Mouse (Mus musculus) ES-E14 (cell line): ENCODE results near the gene Txn1. TPM values are rescaled to one million over a fixed set of nuclear protein-coding genes. Genes with fewer than 3 reads are reported as not detected.

Experiments
- DNase-seq: peaks from one replicate; pipeline ENCODE4 v3.0.0-alpha.2; 2013; ENCODE audit warnings: low read depth, low spot score
- H3K27ac ChIP-seq: 2 replicates; pipeline ENCODE4 v1.5.1; 2012; ENCODE audit warnings: low read depth, mild to moderate bottlenecking, low read length, moderate library complexity, mixed read lengths; ENCODE audit not compliant: poor library complexity, insufficient read depth, severe bottlenecking
- H3K36me3 ChIP-seq: 2 replicates; pipeline ENCODE4 v1.6.1; 2012; ENCODE audit warnings: mild to moderate bottlenecking, low read length, moderate library complexity, mixed read lengths; ENCODE audit not compliant: control insufficient read depth, poor library complexity, insufficient read depth, severe bottlenecking
- H3K4me1 ChIP-seq, 2 experiments: fragments of 150-350 bp in 1 of 2; sonication (generic) in 1 of 2; 2 replicates each; pipeline ENCODE4 v1.6.1; 2012; ENCODE audit warnings: low read length in 2 of 2, mild to moderate bottlenecking in 1 of 2, mixed read lengths in 1 of 2; ENCODE audit not compliant: control insufficient read depth in 2 of 2, insufficient read depth in 2 of 2, poor library complexity in 1 of 2
- H3K4me3 ChIP-seq, 2 experiments: fragments of 150-350 bp in 1 of 2; sonication (generic) in 1 of 2; 2 replicates each; pipeline ENCODE4 v1.5.1; 2012; ENCODE audit warnings: low read length in 2 of 2, low read depth in 1 of 2, mild to moderate bottlenecking in 1 of 2, mixed read lengths in 1 of 2; ENCODE audit not compliant: insufficient read depth in 1 of 2, poor library complexity in 1 of 2, severe bottlenecking in 1 of 2
- H3K9ac ChIP-seq: 2 replicates; pipeline ENCODE4 v1.6.1; 2012; ENCODE audit warnings: low read depth, mild to moderate bottlenecking, low read length, mixed read lengths; ENCODE audit not compliant: poor library complexity, insufficient read depth, severe bottlenecking
- H3K9me3 ChIP-seq: fragments of 150-350 bp; sonication (generic); 2 replicates; pipeline ENCODE4 v1.6.1; 2012; ENCODE audit warnings: low read depth, mild to moderate bottlenecking, low read length; ENCODE audit not compliant: control insufficient read depth, insufficient read depth
- CHD2 ChIP-seq: IDR thresholded peaks from 2 replicates; pipeline ENCODE4 v1.6.1; 2014; ENCODE audit warnings: mild to moderate bottlenecking, low read depth, low read length, inconsistent platforms
- HCFC1 ChIP-seq: IDR thresholded peaks from 2 replicates; pipeline ENCODE4 v1.6.1; 2012; ENCODE audit warnings: low read length, inconsistent platforms, borderline replicate concordance; ENCODE audit not compliant: insufficient read depth
- MAFK ChIP-seq: IDR thresholded peaks from 2 replicates; pipeline ENCODE4 v1.6.1; 2014; ENCODE audit warnings: mild to moderate bottlenecking, low read depth, low read length, inconsistent platforms; ENCODE audit not compliant: insufficient read depth
- ZC3H11A ChIP-seq: IDR thresholded peaks from 2 replicates; pipeline ENCODE4 v1.6.1; 2012; ENCODE audit warnings: low read depth, mild to moderate bottlenecking, inconsistent platforms, low read length, borderline replicate concordance
- ZNF384 ChIP-seq: IDR thresholded peaks from 2 replicates; pipeline ENCODE4 v1.6.1; 2012; ENCODE audit warnings: low read depth, low read length, inconsistent platforms
- in situ Hi-C, 2 experiments: fragments of 600-800 bp; cut with MboI; formaldehyde crosslinking; loops; one replicate each; pipeline ENCODE4 v1.15.1; 2025; ENCODE audit warnings: low sequenced_read_pairs in 2 of 2, inconsistent platforms in 1 of 2; ENCODE audit not compliant: unreplicated experiment in 2 of 2
- total RNA-seq: library from RNA; depleted of rRNA; stranded (reverse); fragments of 300-350 nt; gene quantifications from 2 replicates; pipeline ENCODE4 v1.2.3, GENCODE M21; 2012

Txn1 gene
- total RNA-seq, 1 experiment, result 401 TPM

DNA sequence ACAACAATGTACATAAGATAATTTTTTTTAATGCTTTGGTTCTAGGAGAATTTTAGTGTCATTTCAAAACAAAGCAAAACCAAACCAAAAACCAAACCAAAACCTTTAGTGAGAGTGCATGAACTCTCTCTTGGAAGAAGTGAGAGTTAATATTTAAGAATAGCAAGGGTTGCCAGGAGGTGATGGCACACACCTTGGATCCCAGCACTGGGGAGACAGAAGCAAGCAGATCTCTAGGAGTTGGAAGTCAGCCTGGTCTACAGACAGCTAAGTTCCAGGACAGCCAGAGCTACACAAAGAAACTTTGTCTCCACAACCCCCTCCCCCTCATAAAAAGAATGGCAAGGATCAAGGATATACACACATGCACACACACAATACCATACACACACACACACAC lies 43.2 kb downstream of the Txn1 start:
- Histone ChIP-seq H3K36me3 (no peaks in the 10 kb centered on the region), H3K9me3 (no peaks in the 10 kb centered on the region), H3K4me1 (peaks cover 0 to 2% of the 10 kb centered on the region in 2 experiments; a peak in 1 of 4 replicates), H3K9ac (no peak overlapping the region), H3K4me3 (no peak overlapping the region), H3K27ac (no peak overlapping the region)
- TF ChIP-seq ZNF384 (no peak), ZC3H11A (no peak), MAFK (no peak), CHD2 (no peak), HCFC1 (no peak)
- in situ Hi-C loops, result no loop called here
- DNase-seq, result no peak

- no peak for TF ChIP-seq HCFC1
- TF ChIP-seq CHD2, result no peak
- no peak for TF ChIP-seq ZC3H11A
- H3K4me3 ChIP-seq, result no peak overlapping the region
- H3K9ac ChIP-seq, result no peak overlapping the region
- H3K4me1 ChIP-seq, result peaks cover 0 to 6% of the 10 kb centered on the region in 2 experiments; a peak in 1 of 4 replicates
- no peaks in the 10 kb centered on the region for H3K36me3 ChIP-seq
- no peak overlapping the region for H3K27ac ChIP-seq
- in situ Hi-C loops, result loop anchor here in 1 of 2 experiments (10.0 kb wide), 2 partner anchors 166 to 346 kb away; no protein-coding TSS in a partner anchor
- no peak for DNase-seq
- H3K9me3 ChIP-seq, result no peaks in the 10 kb centered on the region
Observed at GRCm38 (mm10) chr4:57908860-57909259, 47.4 kb downstream of the Txn1 start.

GRCm38 (mm10) chr4:57906708-57907107 lies 49.5 kb downstream of the Txn1 start:
- TF ChIP-seq ZNF384 (no peak), HCFC1 (no peak), ZC3H11A (no peak), CHD2 (no peak), MAFK (no peak)
- Histone ChIP-seq H3K36me3 (no peaks in the 10 kb centered on the region), H3K9ac (no peak overlapping the region), H3K4me3 (no peak overlapping the region), H3K4me1 (peaks cover 0 to 9% of the 10 kb centered on the region in 2 experiments; a peak in 1 of 4 replicates), H3K9me3 (no peaks in the 10 kb centered on the region), H3K27ac (no peak overlapping the region)
- no peak for DNase-seq
- in situ Hi-C loops, result loop anchor here in 1 of 2 experiments (10.0 kb wide), 2 partner anchors 168 to 348 kb away; no protein-coding TSS in a partner anchor

- in situ Hi-C loops, result loop anchor here in 1 of 2 experiments (10.0 kb wide), 2 partner anchors 170 to 350 kb away; no protein-coding TSS in a partner anchor
- Histone ChIP-seq H3K36me3 (no peaks in the 10 kb centered on the region), H3K4me1 (peaks cover 0 to 9% of the 10 kb centered on the region in 2 experiments; a peak in 1 of 4 replicates), H3K9me3 (no peaks in the 10 kb centered on the region), H3K4me3 (no peak overlapping the region), H3K27ac (no peak overlapping the region), H3K9ac (no peak overlapping the region)
- TF ChIP-seq CHD2 (no peak), MAFK (0 out of 2 replicates have a peak, but pooled peaks have one; percentile 2)
- DNase-seq, result peak; percentile 42
Observed at GRCm38 (mm10) chr4:57904638-57905037, 51.6 kb downstream of the Txn1 start.

GRCm38 (mm10) chr4:57904211-57904610 lies 52.0 kb downstream of the Txn1 start:
- no peak overlapping the region for H3K27ac ChIP-seq
- H3K4me1 ChIP-seq, result peaks cover 0 to 9% of the 10 kb centered on the region in 2 experiments; a peak in 1 of 4 replicates
- no peak overlapping the region for H3K9ac ChIP-seq
- no peaks in the 10 kb centered on the region for H3K9me3 ChIP-seq
- in situ Hi-C loops, result loop anchor here in 1 of 2 experiments (10.0 kb wide), 2 partner anchors 171 to 351 kb away; no protein-coding TSS in a partner anchor
- peak; percentile 54 for DNase-seq
- no peak overlapping the region for H3K4me3 ChIP-seq
- H3K36me3 ChIP-seq, result no peaks in the 10 kb centered on the region
- TF ChIP-seq ZC3H11A (peak; percentile 82; the same call in 1 of the 2 replicates), ZNF384 (no peak)
